Mouse (Mus musculus): ENCODE data around the gene Mamdc4.

Mamdc4 gene

GRCm38 (mm10) chr2:25574579-25575431, at the start of gene Mamdc4, which contains the start of gene Phpt1:
Mamdc4 (minus strand) TSS chr2:25574845.
Phpt1 (minus strand) TSS chr2:25575224.
- peak; percentile 98 for DNase-seq (ENCODE audit: low read depth)

DNA sequence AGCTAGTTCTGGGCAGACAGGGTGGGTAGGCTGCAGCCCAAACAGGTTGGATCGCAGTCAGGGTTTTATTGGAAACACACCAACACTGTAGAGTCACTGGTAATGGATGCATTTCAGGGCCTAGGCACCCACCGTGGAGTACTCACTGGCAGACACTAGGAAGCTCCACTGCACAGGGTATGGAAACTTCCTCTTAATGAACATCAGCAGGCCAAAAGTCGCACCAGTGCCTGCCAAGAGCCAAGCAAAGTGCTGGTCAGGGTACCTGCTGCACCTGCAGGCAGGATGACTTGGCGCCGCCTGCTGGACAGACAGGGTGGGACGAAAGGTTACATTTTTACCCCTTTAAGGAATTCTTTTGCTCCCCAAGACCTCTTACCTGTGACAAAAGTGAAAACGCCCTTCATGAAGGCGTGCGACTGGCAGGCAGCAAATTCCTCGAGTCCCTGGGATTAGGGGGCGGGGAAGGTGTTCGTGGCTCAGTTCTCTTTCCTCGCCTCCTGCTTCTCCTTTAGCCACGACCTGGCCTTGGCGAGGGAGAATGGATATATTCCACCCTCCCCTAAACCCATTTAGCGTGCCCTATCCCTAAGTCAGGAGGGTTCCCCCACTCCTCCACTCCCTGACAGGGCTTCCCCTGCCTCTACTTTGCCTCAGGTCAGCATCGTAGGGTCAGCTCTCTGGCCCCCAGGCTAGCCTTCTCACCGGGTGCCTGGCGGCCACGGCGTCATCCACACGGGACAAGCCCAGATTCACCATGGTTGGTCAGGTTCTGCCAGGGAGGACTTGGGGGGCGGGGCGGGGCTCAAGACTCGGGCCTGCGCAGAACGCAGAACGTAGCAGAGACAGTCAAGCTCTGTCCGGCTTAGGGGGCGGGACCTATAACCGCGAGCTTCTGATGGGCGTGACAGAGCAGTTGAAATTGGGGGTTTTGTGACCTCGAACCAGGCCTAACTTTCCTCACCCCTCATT, 46.9 kb upstream of the Mamdc4 start, which contains the start of gene Tmem141:
Gene Tmem141, minus strand, starts transcription at position 777 of the 972 bp plus-strand sequence.
- peak; percentile 39 for DNase-seq (ENCODE audit: low read depth)

GRCm38 (mm10) chr2:25620852-25621228, 46.2 kb upstream of the Mamdc4 start:
- DNase-seq (ENCODE audit: low read depth): no peak

GRCm38 (mm10) chr2:25620386-25620785, 45.7 kb upstream of the Mamdc4 start:
- peak; percentile 47 for DNase-seq (ENCODE audit: low read depth)

GRCm38 (mm10) chr2:25617578-25617977, 42.9 kb upstream of the Mamdc4 start, which contains the start of gene Ccdc183:
Ccdc183 (minus strand) TSS chr2:25617678.
- DNase-seq (ENCODE audit: low read depth): no peak

DNA sequence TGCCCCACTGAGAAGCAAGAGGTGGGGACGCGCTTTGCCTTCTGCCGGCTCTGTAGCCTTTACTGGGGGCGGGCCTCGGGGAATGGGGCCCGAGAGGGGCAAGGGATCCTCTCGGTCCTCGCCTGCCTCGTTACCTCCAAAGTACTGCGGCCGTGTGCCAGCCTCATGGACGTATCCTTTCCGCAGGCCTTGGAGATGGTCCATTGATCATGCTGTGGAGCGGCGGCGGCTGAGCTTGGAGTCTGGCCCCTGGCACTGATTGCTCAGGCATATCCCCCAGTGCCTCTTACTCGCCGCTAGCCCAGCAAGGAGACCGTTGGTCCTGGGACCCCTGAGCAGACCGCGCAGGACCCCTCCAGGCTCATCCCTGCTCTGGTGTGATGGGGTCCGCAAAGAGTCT, 41.8 kb upstream of the Mamdc4 start:
- DNase-seq (ENCODE audit: low read depth): no peak

DNA sequence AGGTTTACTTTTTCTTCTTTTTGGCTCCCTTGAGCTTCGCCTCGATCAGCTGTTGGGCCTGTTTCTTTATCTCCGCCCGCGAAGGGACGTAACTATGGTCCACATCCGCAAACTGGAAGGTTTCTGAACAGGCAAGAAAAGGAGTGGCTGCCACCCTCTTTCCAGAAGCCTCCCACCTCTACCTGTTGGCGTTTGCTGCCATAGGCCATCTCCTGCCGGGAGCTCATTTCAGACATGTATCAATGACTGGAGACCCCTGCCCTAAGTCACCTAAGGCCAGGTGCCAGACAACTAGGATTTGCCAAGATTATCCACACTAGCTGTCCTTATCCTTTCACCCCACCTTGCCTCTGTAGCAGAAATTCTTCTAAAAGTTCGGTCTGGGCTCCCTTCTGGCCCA, 34.0 kb upstream of the Mamdc4 start:
- no peak for DNase-seq (ENCODE audit: low read depth)

- peak; percentile 84 for DNase-seq (ENCODE audit: low read depth)
These were observed 33.3 kb upstream of the Mamdc4 start, which contains the start of gene Rabl6 for GRCm38 (mm10) chr2:25607761-25608622. Rabl6 (minus strand) TSS chr2:25608521.

DNA sequence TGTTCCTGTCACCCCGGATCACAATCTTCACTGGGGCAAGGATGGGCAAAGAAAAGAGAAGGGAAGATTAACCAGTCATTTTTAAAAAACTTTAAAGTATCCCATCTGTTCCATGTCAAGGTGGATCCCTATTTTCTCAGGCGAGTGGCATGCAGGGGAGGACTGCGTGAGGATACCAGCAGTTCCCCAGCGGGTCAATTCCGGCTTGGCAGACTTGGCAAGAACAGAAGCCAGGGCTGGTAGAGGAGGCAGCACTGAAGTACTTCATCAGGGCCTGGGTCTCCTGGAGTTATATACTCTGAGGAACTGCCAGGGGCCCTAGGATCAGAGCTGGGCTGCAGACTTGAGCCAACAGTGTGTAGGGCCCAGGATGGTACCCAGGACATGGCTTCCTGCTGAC, 27.9 kb upstream of the Mamdc4 start:
- no peak for DNase-seq (ENCODE audit: low read depth)

- DNase-seq (ENCODE audit: low read depth): no peak
These were observed 25.4 kb upstream of the Mamdc4 start for GRCm38 (mm10) chr2:25600037-25600436.

DNA sequence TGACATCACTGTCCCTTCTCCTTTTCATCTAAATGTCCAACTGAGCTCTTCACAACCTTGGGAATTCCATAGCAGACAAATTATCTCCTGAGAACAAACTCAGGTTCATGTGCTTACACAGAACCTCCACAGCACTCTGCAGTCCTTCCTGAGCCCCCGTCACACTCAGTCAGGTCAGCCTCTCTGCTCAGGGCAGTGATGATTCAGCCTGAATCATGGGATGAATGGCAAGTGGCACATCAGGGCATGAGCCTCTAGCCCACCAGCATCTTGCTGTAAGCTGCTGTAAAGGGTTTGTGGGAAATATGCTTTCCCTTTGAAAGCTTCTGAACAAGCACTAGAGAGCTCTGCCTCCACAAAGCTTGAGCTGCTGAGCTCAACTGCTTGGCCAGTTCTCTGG, 24.1 kb upstream of the Mamdc4 start:
- no peak for DNase-seq (ENCODE audit: low read depth)

- no peak for DNase-seq (ENCODE audit: low read depth)
These were observed 22.3 kb upstream of the Mamdc4 start for GRCm38 (mm10) chr2:25596765-25597510.

GRCm38 (mm10) chr2:25591863-25592262, 17.2 kb upstream of the Mamdc4 start:
- DNase-seq (ENCODE audit: low read depth): peak; percentile 75

GRCm38 (mm10) chr2:25588227-25588907, 13.7 kb upstream of the Mamdc4 start:
- DNase-seq (ENCODE audit: low read depth): no peak

- no peak for DNase-seq (ENCODE audit: low read depth)
These were observed 12.6 kb upstream of the Mamdc4 start for GRCm38 (mm10) chr2:25587290-25587689.

DNA sequence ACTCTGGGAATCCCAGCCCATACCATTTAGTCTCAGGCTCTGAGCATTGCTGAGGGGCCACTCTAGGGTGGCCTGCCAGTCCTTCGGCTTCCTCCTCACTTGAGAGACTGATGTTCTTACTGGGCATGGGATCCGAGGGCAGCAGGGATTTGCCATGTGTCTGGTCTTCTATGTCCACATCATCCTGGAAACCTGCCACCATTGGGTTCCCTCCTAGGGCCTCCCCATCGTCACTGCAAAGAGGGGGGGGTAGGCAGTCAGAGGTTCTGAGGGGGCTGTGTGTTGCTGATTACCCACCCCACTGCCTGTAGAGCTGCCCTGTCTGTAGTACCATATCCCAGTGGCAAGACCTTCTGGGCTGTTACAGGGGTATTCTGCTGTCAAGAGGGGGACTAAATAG, 11.0 kb upstream of the Mamdc4 start:
- no peak for DNase-seq (ENCODE audit: low read depth)

DNA sequence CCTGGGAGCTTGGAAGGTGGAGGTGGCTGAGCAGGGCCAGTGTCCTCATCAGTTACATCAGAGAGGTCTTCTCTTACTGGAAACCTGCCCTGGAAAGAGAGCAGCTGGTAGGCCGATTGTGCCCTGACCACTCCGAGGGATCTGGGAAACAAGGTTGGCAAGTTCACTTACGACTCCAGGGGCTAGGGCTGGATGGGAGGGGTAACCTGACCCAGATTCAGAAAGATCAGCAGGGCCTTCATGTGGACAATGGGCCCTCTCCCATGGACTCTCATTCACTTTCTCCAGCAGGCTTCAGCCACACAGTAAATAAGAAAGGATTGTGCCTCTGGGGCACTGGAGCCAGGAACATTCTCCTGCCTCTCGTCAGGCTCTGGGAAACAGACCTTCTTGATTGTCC, 10.2 kb upstream of the Mamdc4 start:
- no peak for DNase-seq (ENCODE audit: low read depth)

- DNase-seq (ENCODE audit: low read depth): no peak
These were observed 9.5 kb upstream of the Mamdc4 start for GRCm38 (mm10) chr2:25584152-25584551.

DNA sequence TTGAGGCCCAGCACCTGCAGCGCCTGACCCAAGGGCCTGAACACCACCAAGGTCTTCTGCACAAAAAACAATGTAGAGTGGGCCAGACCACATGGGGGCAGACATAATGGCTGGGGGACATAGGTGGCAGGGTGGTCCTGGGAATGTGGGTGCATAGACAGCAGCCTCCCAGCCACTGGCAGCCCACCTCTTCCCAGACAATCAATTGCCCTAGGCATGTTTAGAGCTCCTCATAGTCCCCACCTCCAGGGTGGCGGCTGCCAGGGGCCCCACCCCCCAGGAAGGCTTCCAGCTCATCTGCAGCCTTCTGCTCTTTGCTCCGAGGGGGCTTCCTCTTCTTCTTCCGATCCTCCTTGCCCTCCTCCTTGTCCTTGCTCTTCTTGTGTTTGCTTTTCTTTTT, 8.9 kb upstream of the Mamdc4 start:
- DNase-seq (ENCODE audit: low read depth): no peak

DNA sequence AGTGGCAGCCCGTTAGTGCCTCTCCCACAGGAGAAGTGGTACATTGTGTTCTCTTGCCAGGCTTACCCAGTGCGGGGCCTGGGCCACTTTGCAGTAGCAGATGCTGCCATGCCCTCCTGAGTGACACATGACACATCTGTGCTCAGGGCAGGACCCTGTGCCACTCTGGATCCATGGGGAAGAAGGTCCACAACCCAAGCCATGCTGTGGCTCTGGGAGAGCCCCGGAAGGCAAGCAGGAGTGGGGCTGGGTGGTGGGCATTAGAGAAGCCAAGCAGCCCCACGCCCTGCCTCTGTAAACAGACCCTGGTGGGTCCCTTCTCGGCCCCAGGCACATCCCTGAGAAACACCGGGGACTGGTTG, 8.5 kb upstream of the Mamdc4 start:
- no peak for DNase-seq (ENCODE audit: low read depth)

Measured in 416B (cell line).